31 mouse cellular contexts compared by ENCODE assay signal in genomic region chr2:11662907-11663230, GRCm38 (mm10). TPM values are rescaled to one million over a fixed set of nuclear protein-coding genes. Genes with fewer than 3 reads are reported as not detected.
DNase-seq lines count a peak whose midpoint lies in the region; ATAC-seq and TF ChIP-seq lines count a peak whose summit lies in the region.
"Had no signal": no experiment of that assay in that cellular context is flagged by ENCODE, and none has a peak within 500 bp of the region (broad histone marks: within the 10 kb centered on the region; RNA-seq: fewer than 3 reads in every experiment).

No protein-coding gene starts in this region.

- WGBS in thymus, adult 2 months: 68% methylated on average over 1 of the region's 1 CpGs

- peak overlapping the region; percentile 80 for H3K4me2 ChIP-seq in CH12.LX (ENCODE audit: insufficient read depth, low read depth, poor library complexity, severe bottlenecking)
- H3K4me2 ChIP-seq: embryonic facial prominence, embryonic 15.5 days; hindbrain, embryonic 13.5 days had no signal

- H3K27ac ChIP-seq in thymus, adult 2 months (ENCODE audit: control insufficient read depth, insufficient read depth, low read length): peak overlapping the region; percentile 1; the same call in 1 of the 2 replicates
- peak overlapping the region; percentile 87 for H3K27ac ChIP-seq in CH12.LX (ENCODE audit: insufficient read depth, low read depth)
- H3K27ac ChIP-seq: embryonic facial prominence, embryonic 15.5 days; forebrain, embryonic 10.5 days; heart, embryonic 10.5 days; hindbrain, embryonic 13.5 days; hindbrain, postnatal 0 days had no signal

- H3K4me1 ChIP-seq in thymus, adult 2 months (replicated peaks; ENCODE audit: control insufficient read depth, insufficient read depth, low read length): peaks cover 41% of the 10 kb centered on the region
- H3K4me1 ChIP-seq in CH12.LX (ENCODE audit: control insufficient read depth in 1 of 2, insufficient read depth in 2 of 2): peaks cover 27 to 61% of the 10 kb centered on the region in 2 experiments
- H3K4me1 ChIP-seq: embryonic facial prominence, embryonic 15.5 days; heart, embryonic 10.5 days; hindbrain, embryonic 13.5 days had no signal

- no peak for TF ChIP-seq RAD21 in CH12.LX (IDR thresholded peaks at IDR 0.05; ENCODE audit: low read depth, low read length)

- dilution Hi-C loops in CH12.LX (cut with MboI; ENCODE audit: extremely low pct_ligation_motif_present, extremely low pct_unique_long_range_greater_than_20kb, low sequenced_read_pairs): no loop called here

- in situ Hi-C loops in CH12.LX (cut with MboI; ENCODE audit: low pct_ligation_motif_present, low pct_unique_long_range_greater_than_20kb, low sequenced_read_pairs): no loop called here

- no peak for TF ChIP-seq POLR2A in thymus, adult 2 months (IDR thresholded peaks at IDR 0.05; ENCODE audit: control insufficient read depth, extremely low read depth, insufficient read depth, low read length, poor library complexity)
- TF ChIP-seq POLR2A in CH12.LX (IDR thresholded peaks at IDR 0.05; ENCODE audit: low read depth, low read length): no peak

- DNase-seq in thymus, adult 2 months: no peak
- DNase-seq in thymus, postnatal 4 days: no peak
- DNase-seq in CH12.LX (ENCODE audit: extremely low read depth): peak; percentile 40
- peak; percentile 29 for DNase-seq in thymus, postnatal 25 days
- no peak for DNase-seq in retina, postnatal 1 day
- no peak for DNase-seq in testis, postnatal 14 days (ENCODE audit: low spot score)
- no peak for DNase-seq in spleen, postnatal 10 days (ENCODE audit: low spot score in 2 of 2)
- DNase-seq: adrenal gland, adult 8-10 months; adrenal gland, postnatal 36 days; cerebellum, adult 11 months; cerebellum, adult 8-10 months; cerebellum, postnatal 14 days; embryo, embryonic 11 days; gastrocnemius, postnatal 36 days; heart, adult 11 months; heart, postnatal 10 days; heart, postnatal 4 days had no signal

- TF ChIP-seq EP300 in CH12.LX (IDR thresholded peaks at IDR 0.05; ENCODE audit: low read length): no peak

- H3K27me3 ChIP-seq in thymus, adult 2 months (ENCODE audit: control insufficient read depth, insufficient read depth, low read length): no peaks in the 10 kb centered on the region
- H3K27me3 ChIP-seq in CH12.LX (replicated peaks): no peaks in the 10 kb centered on the region
- H3K27me3 ChIP-seq: embryonic facial prominence, embryonic 15.5 days; hindbrain, embryonic 13.5 days had no signal

- H3K4me3 ChIP-seq in thymus, adult 2 months (ENCODE audit: control insufficient read depth, insufficient read depth, low read length): no peak overlapping the region
- H3K4me3 ChIP-seq in CH12.LX (replicated peaks in 1 of 3; ENCODE audit: low read depth in 2 of 3, low read length in 2 of 3, poor library complexity in 1 of 3): peak overlapping the region in 2 of 3 experiments; percentile 32 to 39
- H3K4me3 ChIP-seq: embryonic facial prominence, embryonic 15.5 days; erythroblast, embryonic 14.5 days; forebrain, embryonic 10.5 days; heart, embryonic 10.5 days; hindbrain, embryonic 13.5 days had no signal

- H3K9ac ChIP-seq in CH12.LX (ENCODE audit: insufficient read depth, low read depth): peak overlapping the region; percentile 41
- H3K9ac ChIP-seq: embryonic facial prominence, embryonic 15.5 days; hindbrain, embryonic 13.5 days had no signal

- H3K36me3 ChIP-seq in thymus, adult 2 months (ENCODE audit: control insufficient read depth, insufficient read depth, low read length): no peaks in the 10 kb centered on the region
- peaks cover 0 to 2% of the 10 kb centered on the region in 2 experiments for H3K36me3 ChIP-seq in CH12.LX (replicated peaks in 1 of 2; ENCODE audit: control insufficient read depth in 1 of 2, insufficient read depth in 1 of 2, low read length in 1 of 2)
- H3K36me3 ChIP-seq: embryonic facial prominence, embryonic 15.5 days; forebrain, embryonic 10.5 days; heart, embryonic 10.5 days; hindbrain, embryonic 13.5 days had no signal

- ATAC-seq in inflammation-experienced regulatory T-cells, adult 6 months: peak; percentile 33
- ATAC-seq: forebrain, embryonic 14.5 days; hindbrain, postnatal 0 days had no signal

- H3K9me3 ChIP-seq in CH12.LX (replicated peaks; ENCODE audit: low read length): no peaks in the 10 kb centered on the region
- H3K9me3 ChIP-seq: embryonic facial prominence, embryonic 15.5 days; forebrain, embryonic 10.5 days; heart, embryonic 10.5 days; hindbrain, embryonic 13.5 days had no signal

- H3K79me2 ChIP-seq in CH12.LX (replicated peaks; ENCODE audit: control insufficient read depth, extremely low read depth, insufficient read depth, poor library complexity, severe bottlenecking): peaks cover 5% of the 10 kb centered on the region

- no peak for TF ChIP-seq CTCF in thymus, adult 2 months (IDR thresholded peaks at IDR 0.05; ENCODE audit: borderline replicate concordance, control insufficient read depth, extremely low read depth, insufficient read depth, low read length, poor library complexity)
- no peak for TF ChIP-seq CTCF in CH12.LX (conservative IDR thresholded peaks at IDR 0.05 in 1 of 2, IDR thresholded peaks at IDR 0.05 in 1 of 2; ENCODE audit: low read depth in 2 of 2, low read length in 2 of 2)

TF ChIP-seq in CH12.LX, 34 proteins besides CTCF, POLR2A, EP300 and RAD21:
- TF ChIP-seq TCF12 (IDR thresholded peaks at IDR 0.05; ENCODE audit: low read depth, low read length) (0 out of 2 replicates have a peak, but pooled peaks have one; percentile 23), MAFK (IDR thresholded peaks at IDR 0.05; ENCODE audit: insufficient replicate concordance, low read length) (0 out of 2 replicates have a peak, but pooled peaks have one; percentile 7), SIN3A (IDR thresholded peaks at IDR 0.05; ENCODE audit: low read length) (peak; percentile 34), ZC3H11A (IDR thresholded peaks at IDR 0.05; ENCODE audit: low read depth, low read length) (no peak)

RNA-seq across cellular contexts. Expression of gene Il2ra, which starts 20.3 kb away (rescaled TPM):
- polyA plus RNA-seq in thymus, adult 2 months (2012; rRNA removed): 19.5 and 19.7 TPM in 2 replicates
- total RNA-seq in CH12.LX (2012; rRNA removed) (5.5 and 6.0 TPM in 2 replicates), CH12.LX (2014; rRNA removed) (4.8 and 6.3 TPM in 2 replicates)
- 8.7 and 8.8 TPM in 2 replicates for polyA plus RNA-seq in CH12.LX (2012; ENCODE audit: insufficient read length, low read depth)
- 100 to 1,000 TPM in 2 of 3 experiments, 10 to 100 TPM in 1; 79.6 to 261 (median 234) TPM for polyA plus RNA-seq in inflammation-experienced regulatory T-cells, adult 6 months (2017; shearing (Covaris generic))
- total RNA-seq: common myeloid progenitor, adult 5-6 weeks; ES-E14; heart, postnatal 4 days; hindbrain, postnatal 0 days had no signal
- polyA plus RNA-seq: embryonic facial prominence, embryonic 11.5 days; embryonic facial prominence, embryonic 15.5 days; forebrain, embryonic 10.5 days; forebrain, embryonic 14.5 days; heart, embryonic 10.5 days; heart, embryonic 14.5 days had no signal

RNA-seq across cellular contexts. Expression of gene Gm17490, which starts 36.8 kb away (rescaled TPM):
- not detected in 2 replicates for polyA plus RNA-seq in thymus, adult 2 months (2012; rRNA removed)
- total RNA-seq in CH12.LX (2012; rRNA removed): not detected in 2 replicates
- total RNA-seq in CH12.LX (2014; rRNA removed): not detected in 2 replicates
- not detected in 2 replicates for polyA plus RNA-seq in CH12.LX (2012; ENCODE audit: insufficient read length, low read depth)
- not detected for polyA plus RNA-seq in inflammation-experienced regulatory T-cells, adult 6 months (2017; shearing (Covaris generic))
- total RNA-seq: adrenal gland, adult 8-10 months; adrenal gland, postnatal 36 days; common myeloid progenitor, adult 5-6 weeks; ES-E14; gastrocnemius, adult 8-10 months; gastrocnemius, postnatal 36 days; heart, postnatal 10 days; heart, postnatal 4 days; hindbrain, postnatal 0 days had no signal
- polyA plus RNA-seq: brain, embryonic 14.5 days; embryonic facial prominence, embryonic 11.5 days; embryonic facial prominence, embryonic 15.5 days; erythroblast, embryonic 14.5 days; forebrain, embryonic 10.5 days; forebrain, embryonic 14.5 days; heart, embryonic 10.5 days; heart, embryonic 14.5 days; hindbrain, embryonic 13.5 days; hindbrain, postnatal 0 days had no signal

RNA-seq across cellular contexts. Expression of gene Il15ra, which starts 42.2 kb away (rescaled TPM):
- polyA plus RNA-seq in thymus, adult 2 months (2012; rRNA removed): 86.9 and 99.7 TPM in 2 replicates
- 14.4 and 15.1 TPM in 2 replicates for total RNA-seq in CH12.LX (2012; rRNA removed)
- 12.6 and 14.0 TPM in 2 replicates for total RNA-seq in CH12.LX (2014; rRNA removed)
- 16.6 and 19.4 TPM in 2 replicates for polyA plus RNA-seq in CH12.LX (2012; ENCODE audit: insufficient read length, low read depth)
- polyA plus RNA-seq in inflammation-experienced regulatory T-cells, adult 6 months (2017; shearing (Covaris generic)): 10 to 100 TPM; 26.6 to 36.7 (median 29.9) TPM
- polyA plus RNA-seq: erythroblast, embryonic 14.5 days had no signal

RNA-seq across cellular contexts. Expression of gene Rbm17, which starts 58.9 kb away (rescaled TPM):
- polyA plus RNA-seq in thymus, adult 2 months (2012; rRNA removed): 83.6 and 84.8 TPM in 2 replicates
- total RNA-seq in CH12.LX (2012; rRNA removed) (199 and 248 TPM in 2 replicates), CH12.LX (2014; rRNA removed) (239 and 244 TPM in 2 replicates)
- polyA plus RNA-seq in CH12.LX (2012; ENCODE audit: insufficient read length, low read depth): 344 and 405 TPM in 2 replicates
- polyA plus RNA-seq in inflammation-experienced regulatory T-cells, adult 6 months (2017; shearing (Covaris generic)): 10 to 100 TPM; 31.6 to 40.5 (median 38.6) TPM

Comparison
In these comparisons a context has a peak if more than half of its experiments do, and no peak if none do; other contexts are left out.
1. DNase-seq: peak in CH12.LX (single experiment) and thymus, postnatal 25 days (single experiment); none in thymus, adult 2 months (single experiment), thymus, postnatal 4 days (single experiment), retina, postnatal 1 day (single experiment), testis, postnatal 14 days (single experiment) and spleen, postnatal 10 days (0 of 2).